Mouse (Mus musculus) embryonic facial prominence, embryonic 12.5 days (tissue): ENCODE results near the gene Wdr62. TPM values are rescaled to one million over a fixed set of nuclear protein-coding genes. Genes with fewer than 3 reads are reported as not detected.

Experiments used
- polyA plus RNA-seq: library from polyadenylated mRNA; unstranded; fragments of >200 nt; fragmentation: Nextera tagmentation; extraction: Ambion mirVana; gene quantifications from 2 replicates; pipeline ENCODE4 v1.2.1, GENCODE M21; 2016

Gene Wdr62
- polyA plus RNA-seq, 1 experiment from 2014 or later, result 9.9 TPM

Other genes starting within 250 kb of the Wdr62 start
- 5.7 and 6.3 TPM in 2 replicates for gene Zfp14, start 229.0 kb downstream of the Wdr62 start, polyA plus RNA-seq
- 5.2 and 7.7 TPM in 2 replicates for gene Zfp82, start 207.5 kb downstream of the Wdr62 start, polyA plus RNA-seq
- gene Gm26920, start 190.0 kb downstream of the Wdr62 start, polyA plus RNA-seq, result 3.3 and 4.4 TPM in 2 replicates
- 16.3 and 19.5 TPM in 2 replicates for gene Zfp566, start 189.9 kb downstream of the Wdr62 start, polyA plus RNA-seq
- gene Zfp260, start 185.6 kb downstream of the Wdr62 start, polyA plus RNA-seq, result 148 and 151 TPM in 2 replicates
- 13.1 and 16.3 TPM in 2 replicates for gene Zfp382, start 158.5 kb downstream of the Wdr62 start, polyA plus RNA-seq
- 17.2 and 20.6 TPM in 2 replicates for gene Zfp146, start 110.7 kb downstream of the Wdr62 start, polyA plus RNA-seq
- 4.2 and 4.7 TPM in 2 replicates for gene Cox7a1, start 96.3 kb downstream of the Wdr62 start, polyA plus RNA-seq
- gene Capns1, start 81.6 kb downstream of the Wdr62 start, polyA plus RNA-seq, result 80.5 and 86.6 TPM in 2 replicates
- 161 and 181 TPM in 2 replicates for gene Polr2i, start 48.5 kb downstream of the Wdr62 start, polyA plus RNA-seq
- 224 and 250 TPM in 2 replicates for gene Tbcb, start 48.1 kb downstream of the Wdr62 start, polyA plus RNA-seq
- gene Ovol3, start 44.7 kb downstream of the Wdr62 start, polyA plus RNA-seq, result 0.38 TPM in 1 of 2 replicates, not detected in the other
- gene Thap8, start 325 bp downstream of the Wdr62 start, polyA plus RNA-seq, result 0.33 and 0.40 TPM in 2 replicates
- 54.0 and 55.1 TPM in 2 replicates for gene Clip3, start 11.3 kb upstream of the Wdr62 start, polyA plus RNA-seq
- 88.6 and 92.2 TPM in 2 replicates for gene Alkbh6, start 28.3 kb upstream of the Wdr62 start, polyA plus RNA-seq
- 94.9 and 101 TPM in 2 replicates for gene Syne4, start 34.4 kb upstream of the Wdr62 start, polyA plus RNA-seq
- 0.87 and 2.9 TPM in 2 replicates for gene E130208F15Rik, start 41.3 kb upstream of the Wdr62 start, polyA plus RNA-seq
- 21.8 and 23.4 TPM in 2 replicates for gene Sdhaf1, start 43.5 kb upstream of the Wdr62 start, polyA plus RNA-seq
- 8.3 and 8.6 TPM in 2 replicates for gene Lrfn3, start 82.4 kb upstream of the Wdr62 start, polyA plus RNA-seq
- gene Tyrobp, start 133.3 kb upstream of the Wdr62 start, polyA plus RNA-seq, result 16.7 and 18.7 TPM in 2 replicates
- 0.70 and 0.98 TPM in 2 replicates for gene Hcst, start 139.4 kb upstream of the Wdr62 start, polyA plus RNA-seq
- gene Nfkbid, start 141.3 kb upstream of the Wdr62 start, polyA plus RNA-seq, result 2.1 and 2.9 TPM in 2 replicates
- 66.5 and 74.7 TPM in 2 replicates for gene Aplp1, start 165.1 kb upstream of the Wdr62 start, polyA plus RNA-seq
- gene Kirrel2, start 177.3 kb upstream of the Wdr62 start, polyA plus RNA-seq, result 0.46 and 0.52 TPM in 2 replicates
- gene Nphs1, start 177.9 kb upstream of the Wdr62 start, polyA plus RNA-seq, result 0.10 and 0.29 TPM in 2 replicates
- not detected in 2 replicates for gene Prodh2, start 213.2 kb upstream of the Wdr62 start, polyA plus RNA-seq